Mouse (Mus musculus): Measurements from ENCODE around the gene Vmn1r166.
"Not testable (repeated sequence)": the region's sequence is repeated elsewhere in the genome, so short reads cannot be mapped to it uniquely, and the experiment has no call there.

- not testable (repeated sequence) for TF ChIP-seq CTCF, POLR2A (IDR thresholded peaks at IDR 0.05; ENCODE audit: extremely low read depth, insufficient read depth, low read length)
Observed at GRCm38 (mm10) chr7:23251582-23251981, at the start of gene Vmn1r166.

All from cortical plate, adult 2 months (tissue).